24 mouse cellular contexts compared by ENCODE assay signal in the genomic region with DNA sequence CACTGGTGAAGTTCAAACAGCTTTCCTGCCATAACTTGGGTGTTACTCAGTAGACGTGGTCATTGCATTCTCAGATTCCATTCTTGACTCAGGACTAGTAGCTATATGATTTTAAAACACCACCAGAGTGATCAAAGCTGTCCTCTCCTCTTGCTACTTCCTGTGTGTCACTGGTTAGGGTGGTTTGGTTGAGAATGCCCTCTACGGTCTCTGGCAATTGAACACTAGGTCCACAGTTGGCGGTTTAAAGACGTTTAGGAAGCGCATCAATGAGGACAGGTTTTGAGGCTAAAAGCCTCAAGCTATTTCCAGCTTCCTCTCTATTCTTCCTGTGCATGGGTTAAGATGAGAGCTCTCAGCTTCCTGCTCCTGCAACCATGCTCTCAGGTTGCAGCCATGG. TPM values are rescaled to one million over a fixed set of nuclear protein-coding genes. Genes with fewer than 3 reads are reported as not detected.
DNase-seq lines count a peak whose midpoint lies in the region; ATAC-seq and TF ChIP-seq lines count a peak whose summit lies in the region.
"Had no signal": no experiment of that assay in that cellular context is flagged by ENCODE, and none has a peak within 500 bp of the region (broad histone marks: within the 10 kb centered on the region; RNA-seq: fewer than 3 reads in every experiment).

No protein-coding gene starts in this region.

- no peak overlapping the region for H3K4me2 ChIP-seq in liver, postnatal 0 days (ENCODE audit: low read depth, low read length)
- H3K4me2 ChIP-seq: embryonic facial prominence, embryonic 15.5 days; heart, embryonic 11.5 days; heart, embryonic 15.5 days; intestine, embryonic 15.5 days had no signal

- no peak for TF ChIP-seq CTCF in liver, postnatal 0 days (IDR thresholded peaks at IDR 0.05; ENCODE audit: low read depth)
- no peak for TF ChIP-seq CTCF in bone marrow, adult 2 months (IDR thresholded peaks at IDR 0.05; ENCODE audit: control insufficient read depth, insufficient read depth, low read length)

- no peaks in the 10 kb centered on the region for H3K9me3 ChIP-seq in liver, postnatal 0 days (ENCODE audit: low read length)
- no peaks in the 10 kb centered on the region for H3K9me3 ChIP-seq in heart, embryonic 10.5 days
- H3K9me3 ChIP-seq: embryonic facial prominence, embryonic 15.5 days; forebrain, embryonic 10.5 days; heart, embryonic 15.5 days; intestine, embryonic 15.5 days had no signal

- peak overlapping the region; percentile 16; the same call in 1 of the 2 replicates for H3K27ac ChIP-seq in liver, postnatal 0 days (ENCODE audit: low read depth)
- peak overlapping the region; percentile 36 for H3K27ac ChIP-seq in bone marrow, adult 2 months (ENCODE audit: control insufficient read depth, insufficient read depth, low read depth, low read length, poor library complexity)
- no peak overlapping the region for H3K27ac ChIP-seq in heart, embryonic 10.5 days
- H3K27ac ChIP-seq: embryonic facial prominence, embryonic 15.5 days; forebrain, embryonic 10.5 days; gastrocnemius, adult 2 months; heart, embryonic 15.5 days; intestine, embryonic 15.5 days had no signal

- no peak for ATAC-seq in liver, postnatal 0 days
- ATAC-seq in megakaryocyte, adult 5-6 weeks (ENCODE audit: poor library complexity, severe bottlenecking): peak; percentile 28
- ATAC-seq: forebrain, embryonic 14.5 days; hindbrain, embryonic 16.5 days; intestine, embryonic 15.5 days had no signal

- no peak for DNase-seq in liver, postnatal 0 days
- no peak for DNase-seq in liver
- peak; percentile 45 for DNase-seq in CD4-positive, CD25-positive, alpha-beta regulatory T cell, adult 2 months (ENCODE audit: low read depth, low spot score)
- DNase-seq in heart, adult 8-10 months (ENCODE audit: low spot score): no peak
- no peak for DNase-seq in lung, postnatal 10 days
- DNase-seq in heart, embryonic 10.5 days (ENCODE audit: low spot score): no peak
- DNase-seq: adrenal gland, postnatal 14 days; cerebellum, adult 18-20 months; cerebellum, adult 9-11 months; embryo, embryonic 11 days; gastrocnemius, adult 2 months; gastrocnemius, postnatal 36 days; heart, adult 11 months had no signal

- TF ChIP-seq POLR2A in bone marrow, adult 2 months (IDR thresholded peaks at IDR 0.05; ENCODE audit: borderline replicate concordance, control insufficient read depth, low read depth, low read length): no peak

- no peak overlapping the region for H3K4me3 ChIP-seq in liver, postnatal 0 days (ENCODE audit: low read depth, low read length)
- no peak overlapping the region for H3K4me3 ChIP-seq in bone marrow, adult 2 months (replicated peaks; ENCODE audit: control insufficient read depth, low read depth, low read length)
- no peak overlapping the region for H3K4me3 ChIP-seq in heart, embryonic 10.5 days
- H3K4me3 ChIP-seq: embryonic facial prominence, embryonic 15.5 days; erythroblast, embryonic 14.5 days; forebrain, embryonic 10.5 days; gastrocnemius, adult 2 months; heart, embryonic 15.5 days; intestine, embryonic 15.5 days had no signal

- H3K4me1 ChIP-seq in liver, postnatal 0 days (ENCODE audit: insufficient read depth): peaks cover 8% of the 10 kb centered on the region
- peaks cover 15% of the 10 kb centered on the region for H3K4me1 ChIP-seq in bone marrow, adult 2 months (ENCODE audit: control insufficient read depth, insufficient read depth, low read length)
- no peaks in the 10 kb centered on the region for H3K4me1 ChIP-seq in heart, embryonic 10.5 days
- H3K4me1 ChIP-seq: forebrain, embryonic 10.5 days; heart, embryonic 15.5 days had no signal

- 59% methylated on average over 5 of the region's 5 CpGs for WGBS in liver, postnatal 0 days (ENCODE audit: insufficient replicate concordance)
- 29% methylated on average over 5 of the region's 5 CpGs for WGBS in bone marrow, adult 2 months
- 92% methylated on average over 5 of the region's 5 CpGs for WGBS in heart, embryonic 10.5 days

- H3K27me3 ChIP-seq in liver, postnatal 0 days (ENCODE audit: insufficient read depth, low read length): no peaks in the 10 kb centered on the region
- no peaks in the 10 kb centered on the region for H3K27me3 ChIP-seq in heart, embryonic 10.5 days (ENCODE audit: insufficient read depth, poor library complexity, severe bottlenecking)
- H3K27me3 ChIP-seq: embryonic facial prominence, embryonic 15.5 days; heart, embryonic 15.5 days; intestine, embryonic 15.5 days had no signal

- no peaks in the 10 kb centered on the region for H3K36me3 ChIP-seq in liver, postnatal 0 days (replicated peaks; ENCODE audit: insufficient read depth, low read length)
- no peaks in the 10 kb centered on the region for H3K36me3 ChIP-seq in heart, embryonic 10.5 days
- H3K36me3 ChIP-seq: embryonic facial prominence, embryonic 15.5 days; forebrain, embryonic 10.5 days; G1E; heart, embryonic 15.5 days; intestine, embryonic 15.5 days had no signal

- no peak for TF ChIP-seq EP300 in liver, postnatal 0 days (IDR thresholded peaks at IDR 0.05; ENCODE audit: low read depth)

- no peak overlapping the region for H3K9ac ChIP-seq in liver, postnatal 0 days (replicated peaks)
- H3K9ac ChIP-seq: embryonic facial prominence, embryonic 15.5 days; heart, embryonic 15.5 days; intestine, embryonic 15.5 days had no signal

RNA-seq across cellular contexts. Expression of gene Tgfbr2, which starts 6.4 kb away (rescaled TPM):
- 5.2 and 5.6 TPM in 2 replicates for polyA plus RNA-seq in liver, postnatal 0 days (2015; fragmentation: Nextera tagmentation; extraction: Ambion mirVana)
- 3.5 and 4.7 TPM in 2 replicates for polyA plus RNA-seq in bone marrow, adult 2 months (2011; ENCODE audit: insufficient read depth, insufficient read length, low replicate concordance, missing spikeins)
- 16.9 and 18.4 TPM in 2 replicates for total RNA-seq in megakaryocyte, adult 5-6 weeks (2015)
- 14.8 and 18.9 TPM in 2 replicates for total RNA-seq in megakaryocyte, adult 5-6 weeks (2017)
- total RNA-seq in heart, adult 8-10 months (2022): 10 to 100 TPM; 33.5 to 39.3 (median 35.0) TPM
- 9.4 and 12.5 TPM in 2 replicates for polyA plus RNA-seq in heart, embryonic 10.5 days (2016; fragmentation: Nextera tagmentation; extraction: Ambion mirVana)
- polyA plus RNA-seq: G1E had no signal
